28 mouse cellular contexts compared by ENCODE assay signal in the genomic region with DNA sequence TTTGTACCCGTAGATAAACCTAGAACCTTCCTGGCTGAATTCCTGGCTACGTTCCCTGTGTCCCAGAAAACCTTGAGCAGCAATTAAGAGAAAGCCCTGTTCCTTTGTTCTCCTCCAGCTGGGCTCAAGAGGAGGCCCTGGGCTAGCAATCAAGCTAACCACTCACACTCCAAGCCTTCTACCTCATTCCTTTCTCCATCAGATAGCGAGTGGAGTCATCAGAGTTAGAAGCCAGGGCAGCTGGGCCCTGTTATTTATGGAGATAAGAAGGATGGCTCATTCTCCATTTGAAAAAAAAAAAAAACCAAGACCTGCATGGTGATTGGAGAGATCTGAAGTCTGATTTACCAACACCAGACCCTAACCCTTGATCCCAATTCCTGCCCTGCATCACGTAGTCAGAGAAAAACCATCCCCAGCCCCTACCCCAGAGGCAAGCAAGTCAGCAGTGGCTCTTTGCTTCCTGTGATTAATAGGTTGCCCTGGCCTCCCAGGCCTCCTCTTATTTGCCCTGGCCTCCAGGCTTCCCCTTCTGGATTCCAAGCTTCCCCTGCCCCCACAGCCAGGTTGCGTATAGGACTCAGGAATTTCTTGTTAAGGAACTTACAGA.
A peak's percentile ranks its signal among the peaks of the same experiment; 100 is the strongest.
DNase-seq lines count a peak whose midpoint lies in the region; ATAC-seq lines count a peak whose summit lies in the region.
"Had no signal": no experiment of that assay in that cellular context is flagged by ENCODE, and none has a peak within 500 bp of the region (broad histone marks: within the 10 kb centered on the region; RNA-seq: fewer than 3 reads in every experiment).

No protein-coding gene starts in this region.

- WGBS in midbrain, embryonic 15.5 days = 77% methylated on average over 5 of the region's 5 CpGs

- intact Hi-C loops in heart, postnatal 36 days (cut with DNase I) = no loop called here

- H3K9ac ChIP-seq in midbrain, embryonic 15.5 days = no peak overlapping the region
- H3K9ac ChIP-seq: forebrain, postnatal 0 days; hindbrain, embryonic 13.5 days; limb, embryonic 13.5 days; liver, embryonic 12.5 days; midbrain, embryonic 12.5 days; neural tube, embryonic 13.5 days had no signal

- no peak overlapping the region for H3K4me3 ChIP-seq in midbrain, embryonic 15.5 days
- H3K4me3 ChIP-seq: erythroblast, embryonic 14.5 days; hindbrain, embryonic 13.5 days; limb, embryonic 13.5 days; liver, embryonic 12.5 days; midbrain, embryonic 12.5 days; neural tube, embryonic 13.5 days had no signal

- DNase-seq in heart, adult 11 months = peak; percentile 75
- DNase-seq in heart, postnatal 36 days = no peak
- peak; percentile 57 for DNase-seq in 3T3-L1 (ENCODE audit: low read depth, low spot score)
- peak; percentile 40 for DNase-seq in embryo, embryonic 10.5 days (ENCODE audit: low spot score)
- peak; percentile 21 for DNase-seq in mesoderm, embryonic 11.5 days (ENCODE audit: low read depth, low spot score)
- no peak for DNase-seq in thymus, postnatal 36 days
- no peak for DNase-seq in spleen, postnatal 14 days (ENCODE audit: low spot score in 2 of 2)
- DNase-seq: adrenal gland, postnatal 36 days; cerebellum, adult 2 months; cerebellum, postnatal 14 days; forebrain, postnatal 0 days; gastrocnemius, postnatal 10 days; heart, postnatal 14 days; kidney, adult 8-10 months; kidney, postnatal 14 days; layer of hippocampus, adult 9-11 months; lung, adult 2 months; lung, postnatal 36 days; thymus, postnatal 14 days had no signal

- H3K4me2 ChIP-seq in midbrain, embryonic 15.5 days = no peak overlapping the region
- H3K4me2 ChIP-seq: hindbrain, embryonic 13.5 days; limb, embryonic 13.5 days; liver, embryonic 12.5 days; midbrain, embryonic 12.5 days; neural tube, embryonic 13.5 days had no signal

- H3K4me1 ChIP-seq in midbrain, embryonic 15.5 days = no peaks in the 10 kb centered on the region
- H3K4me1 ChIP-seq: hindbrain, embryonic 13.5 days; limb, embryonic 13.5 days; liver, embryonic 12.5 days; midbrain, embryonic 12.5 days; neural tube, embryonic 13.5 days had no signal

- H3K27me3 ChIP-seq in midbrain, embryonic 15.5 days (replicated peaks) = no peaks in the 10 kb centered on the region
- H3K27me3 ChIP-seq: hindbrain, embryonic 13.5 days; limb, embryonic 13.5 days; liver, embryonic 12.5 days; midbrain, embryonic 12.5 days; neural tube, embryonic 13.5 days had no signal

- no peak overlapping the region for H3K27ac ChIP-seq in midbrain, embryonic 15.5 days
- H3K27ac ChIP-seq: hindbrain, embryonic 13.5 days; limb, embryonic 13.5 days; liver, embryonic 12.5 days; midbrain, embryonic 12.5 days; neural tube, embryonic 13.5 days had no signal

- H3K9me3 ChIP-seq in midbrain, embryonic 15.5 days = no peaks in the 10 kb centered on the region
- H3K9me3 ChIP-seq: G1E; hindbrain, embryonic 13.5 days; limb, embryonic 13.5 days; liver, embryonic 12.5 days; midbrain, embryonic 12.5 days; neural tube, embryonic 13.5 days had no signal

- no peaks in the 10 kb centered on the region for H3K36me3 ChIP-seq in midbrain, embryonic 15.5 days (replicated peaks)
- H3K36me3 ChIP-seq: G1E; hindbrain, embryonic 13.5 days; limb, embryonic 13.5 days; liver, embryonic 12.5 days; midbrain, embryonic 12.5 days; neural tube, embryonic 13.5 days had no signal

- ATAC-seq in midbrain, embryonic 15.5 days (replicated peaks) = no peak
- ATAC-seq: forebrain, postnatal 0 days; intestine, embryonic 16.5 days; liver, embryonic 12.5 days had no signal

Comparison
In these comparisons a context has a peak if more than half of its experiments do, and no peak if none do; other contexts are left out.
1. DNase-seq: peak in heart, adult 11 months (single experiment), 3T3-L1 (single experiment), embryo, embryonic 10.5 days (single experiment) and mesoderm, embryonic 11.5 days (single experiment); none in heart, postnatal 36 days (0 of 2), thymus, postnatal 36 days (0 of 2) and spleen, postnatal 14 days (0 of 2).